Mouse (Mus musculus) mouse embryonic stem cell (cell line): ENCODE results near the gene Lrrk1.

ENCODE experiments used
- in situ Hi-C, 2 experiments: fragments of 300-500 bp; cut with MboI; formaldehyde crosslinking; loops; 1 replicate in 1 of 2; 3 replicates in 1 of 2; pipeline ENCODE4 v1.14.3; 2019 to 2020; ENCODE audit warnings: low sequenced_read_pairs in 2 of 2, low pct_unique_long_range_greater_than_20kb in 1 of 2, mixed read lengths in 1 of 2; ENCODE audit not compliant: unreplicated experiment in 1 of 2

Gene Lrrk1

GRCm38 (mm10) chr7:66387813-66388521, at the start of gene Lrrk1:
TSS of gene Lrrk1 (minus strand) at chr7:66388350.
- in situ Hi-C loops: no loop called here

- in situ Hi-C loops: no loop called here
Measured at GRCm38 (mm10) chr7:66434453-66434935, 46.3 kb upstream of the Lrrk1 start.

- in situ Hi-C loops: no loop called here
Measured at GRCm38 (mm10) chr7:66427437-66428161, 39.4 kb upstream of the Lrrk1 start, which contains the start of gene Aldh1a3. TSS of gene Aldh1a3 (minus strand) at chr7:66427517.

GRCm38 (mm10) chr7:66427053-66427436, 38.9 kb upstream of the Lrrk1 start:
- in situ Hi-C loops: no loop called here

GRCm38 (mm10) chr7:66421903-66422302, 33.8 kb upstream of the Lrrk1 start:
- in situ Hi-C loops: no loop called here

GRCm38 (mm10) chr7:66418981-66419380, 30.8 kb upstream of the Lrrk1 start:
- in situ Hi-C loops: loop anchor here in 1 of 2 experiments (10.0 kb wide), 2 partner anchors 106 to 236 kb away; no protein-coding TSS in a partner anchor

GRCm38 (mm10) chr7:66416829-66417228, 28.7 kb upstream of the Lrrk1 start:
- in situ Hi-C loops: loop anchor here in 1 of 2 experiments (10.0 kb wide), 2 partner anchors 108 to 238 kb away; no protein-coding TSS in a partner anchor

GRCm38 (mm10) chr7:66413093-66413492, 24.9 kb upstream of the Lrrk1 start:
- in situ Hi-C loops: loop anchor here (5.0 to 10.0 kb wide), 3 partner anchors 112 to 249 kb away; no protein-coding TSS in a partner anchor

- in situ Hi-C loops: no loop called here
Measured at GRCm38 (mm10) chr7:66409433-66409832, 21.3 kb upstream of the Lrrk1 start.

- in situ Hi-C loops: no loop called here
Measured at GRCm38 (mm10) chr7:66406971-66407370, 18.8 kb upstream of the Lrrk1 start.

GRCm38 (mm10) chr7:66405951-66406721, 18.0 kb upstream of the Lrrk1 start:
- in situ Hi-C loops: no loop called here

- in situ Hi-C loops: no loop called here
Measured at GRCm38 (mm10) chr7:66405541-66405940, 17.4 kb upstream of the Lrrk1 start.

- in situ Hi-C loops: no loop called here
Measured at GRCm38 (mm10) chr7:66404802-66405201, 16.7 kb upstream of the Lrrk1 start.

GRCm38 (mm10) chr7:66404141-66404540, 16.0 kb upstream of the Lrrk1 start:
- in situ Hi-C loops: no loop called here

- in situ Hi-C loops: no loop called here
Measured at GRCm38 (mm10) chr7:66402876-66403275, 14.7 kb upstream of the Lrrk1 start.

GRCm38 (mm10) chr7:66401605-66402004, 13.5 kb upstream of the Lrrk1 start:
- in situ Hi-C loops: no loop called here

GRCm38 (mm10) chr7:66397288-66397687, 9.1 kb upstream of the Lrrk1 start:
- in situ Hi-C loops: no loop called here

GRCm38 (mm10) chr7:66388621-66389532, 727 bp upstream of the Lrrk1 start:
- in situ Hi-C loops: no loop called here
